Mouse (Mus musculus) liver, embryonic 16.5 days (tissue): Measurements from ENCODE around the gene Atn1. TPM values are rescaled to one million over a fixed set of nuclear protein-coding genes. Genes with fewer than 3 reads are reported as not detected.

Experiments used
- ATAC-seq: fragments of 200-750 bp; cut with Nextera tagmentation; 2 replicates; pipeline ENCODE4 v1.8.0; 2017; ENCODE audit warnings: low read depth, mild to moderate bottlenecking, moderate number of reproducible peaks, moderate library complexity
- H3K27ac ChIP-seq: fragments of 300-500 bp; sonication (generic); 2 replicates; pipeline ENCODE4 v1.5.1; 2014; ENCODE audit warnings: mild to moderate bottlenecking, low read length
- H3K27me3 ChIP-seq: fragments of 300-500 bp; sonication (generic); 2 replicates; pipeline ENCODE4 v1.6.1; 2014; ENCODE audit warnings: low read depth, low read length, mixed read lengths; ENCODE audit not compliant: control insufficient read depth, insufficient read depth
- H3K36me3 ChIP-seq: fragments of 300-500 bp; sonication (generic); 2 replicates; pipeline ENCODE4 v1.6.1; 2014; ENCODE audit warnings: mild to moderate bottlenecking; ENCODE audit not compliant: control insufficient read depth, insufficient read depth
- H3K4me1 ChIP-seq: fragments of 300-500 bp; sonication (generic); 2 replicates; pipeline ENCODE4 v1.6.1; 2014; ENCODE audit warnings: low read depth, low read length, mixed read lengths; ENCODE audit not compliant: control insufficient read depth
- H3K4me2 ChIP-seq: fragments of 300-500 bp; sonication (generic); 2 replicates; pipeline ENCODE4 v1.6.1; 2014; ENCODE audit warnings: low read depth, low read length, mixed read lengths
- H3K4me3 ChIP-seq: fragments of 300-500 bp; sonication (generic); 2 replicates; pipeline ENCODE4 v1.5.1; 2014; ENCODE audit warnings: low read depth, mild to moderate bottlenecking, low read length
- H3K9ac ChIP-seq: fragments of 300-500 bp; sonication (generic); 2 replicates; pipeline ENCODE4 v1.6.1; 2014; ENCODE audit warnings: low read depth, low read length
- H3K9me3 ChIP-seq: fragments of 300-500 bp; sonication (generic); replicated peaks from 2 replicates; pipeline ENCODE4 v1.6.1; 2016; ENCODE audit warnings: low read length; ENCODE audit not compliant: control insufficient read depth
- WGBS: fragments of 180-500 bp; shearing (Covaris S2); extraction: QIAGEN DNeasy Blood & Tissue Kit; methylation state at CpG from one replicate; pipeline ENCODE4 v1.1.7; 2014; ENCODE audit not compliant: insufficient replicate concordance; 5-methylcytosine and 5-hydroxymethylcytosine counted together
- polyA plus RNA-seq: library from polyadenylated mRNA; unstranded; fragments of >200 nt; fragmentation: Nextera tagmentation; extraction: Ambion mirVana; gene quantifications from 2 replicates; pipeline ENCODE4 v1.2.1, GENCODE M21; 2015

Atn1 gene
- polyA plus RNA-seq, 1 experiment from 2014 or later: 1.7 TPM

DNA sequence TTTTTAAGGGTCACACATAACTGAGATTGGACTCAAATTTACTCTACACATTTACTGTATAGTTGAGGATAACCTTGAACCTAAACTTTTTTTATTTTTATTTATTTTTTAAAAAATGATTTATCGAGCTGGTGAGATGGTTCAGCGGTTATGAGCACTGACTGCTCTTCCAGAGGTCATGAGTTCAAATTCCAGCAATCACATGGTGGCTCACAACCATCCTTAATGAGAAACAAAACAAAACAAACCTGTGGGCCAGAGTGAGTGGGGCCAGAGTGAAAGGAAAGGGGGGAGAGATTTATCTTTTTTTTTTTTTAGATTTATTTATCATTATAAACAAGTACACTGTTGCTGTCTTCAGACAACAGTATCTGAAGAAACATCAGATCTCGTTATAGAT is 35.6 kb upstream of the Atn1 start:
- no peaks in the 10 kb centered on the region for H3K27me3 ChIP-seq
- no peaks in the 10 kb centered on the region for H3K36me3 ChIP-seq
- 58% methylated on average over 3 of the region's 3 CpGs for WGBS
- H3K4me3 ChIP-seq: no peak overlapping the region
- H3K4me2 ChIP-seq: no peak overlapping the region
- H3K4me1 ChIP-seq: peaks cover 5% of the 10 kb centered on the region
- H3K9me3 ChIP-seq: no peaks in the 10 kb centered on the region
- H3K9ac ChIP-seq: no peak overlapping the region
- no peak for ATAC-seq
- no peak overlapping the region for H3K27ac ChIP-seq

- Histone ChIP-seq H3K4me2 (no peak overlapping the region), H3K9me3 (no peaks in the 10 kb centered on the region), H3K9ac (no peak overlapping the region), H3K4me3 (no peak overlapping the region), H3K27ac (no peak overlapping the region), H3K27me3 (no peaks in the 10 kb centered on the region), H3K36me3 (no peaks in the 10 kb centered on the region), H3K4me1 (peaks cover 4% of the 10 kb centered on the region; the same call in 1 of the 2 replicates)
- ATAC-seq: no peak
- 56% methylated on average over 4 of the region's 4 CpGs for WGBS
Measured at GRCm38 (mm10) chr6:124790121-124790520, 33.8 kb upstream of the Atn1 start.

GRCm38 (mm10) chr6:124789519-124789918 is 33.2 kb upstream of the Atn1 start:
- 75% methylated on average over 4 of the region's 4 CpGs for WGBS
- H3K36me3 ChIP-seq: no peaks in the 10 kb centered on the region
- no peak overlapping the region for H3K4me2 ChIP-seq
- no peaks in the 10 kb centered on the region for H3K27me3 ChIP-seq
- peaks cover 4% of the 10 kb centered on the region; the same call in 1 of the 2 replicates for H3K4me1 ChIP-seq
- no peak overlapping the region for H3K9ac ChIP-seq
- no peak for ATAC-seq
- no peaks in the 10 kb centered on the region for H3K9me3 ChIP-seq
- H3K4me3 ChIP-seq: no peak overlapping the region
- no peak overlapping the region for H3K27ac ChIP-seq

- H3K27me3 ChIP-seq: no peaks in the 10 kb centered on the region
- no peak for ATAC-seq
- no peaks in the 10 kb centered on the region for H3K9me3 ChIP-seq
- H3K4me3 ChIP-seq: no peak overlapping the region
- no peak overlapping the region for H3K9ac ChIP-seq
- no peak overlapping the region for H3K27ac ChIP-seq
- no peaks in the 10 kb centered on the region for H3K36me3 ChIP-seq
- H3K4me2 ChIP-seq: no peak overlapping the region
- 63% methylated on average over 10 of the region's 10 CpGs for WGBS
- peaks cover 4% of the 10 kb centered on the region; the same call in 1 of the 2 replicates for H3K4me1 ChIP-seq
Measured at GRCm38 (mm10) chr6:124787722-124788121, 31.4 kb upstream of the Atn1 start.

GRCm38 (mm10) chr6:124786756-124787420 is 30.6 kb upstream of the Atn1 start:
- H3K4me2 ChIP-seq: no peak overlapping the region
- H3K36me3 ChIP-seq: no peaks in the 10 kb centered on the region
- peak; percentile 66 for ATAC-seq
- no peaks in the 10 kb centered on the region for H3K9me3 ChIP-seq
- H3K4me3 ChIP-seq: no peak overlapping the region
- peaks cover 4% of the 10 kb centered on the region; the same call in 1 of the 2 replicates for H3K4me1 ChIP-seq
- H3K27me3 ChIP-seq: no peaks in the 10 kb centered on the region
- WGBS: 30% methylated on average over 8 of the region's 8 CpGs
- peak overlapping the region; percentile 35; the same call in 1 of the 2 replicates for H3K27ac ChIP-seq
- no peak overlapping the region for H3K9ac ChIP-seq

GRCm38 (mm10) chr6:124782436-124782835 is 26.1 kb upstream of the Atn1 start:
- peak overlapping the region; percentile 27; the same call in 1 of the 2 replicates for H3K4me2 ChIP-seq
- no peaks in the 10 kb centered on the region for H3K9me3 ChIP-seq
- ATAC-seq: 0 out of 2 replicates have a peak, but pooled peaks have one; percentile 16
- H3K9ac ChIP-seq: no peak overlapping the region
- no peaks in the 10 kb centered on the region; the same call in 1 of the 2 replicates for H3K4me1 ChIP-seq
- H3K36me3 ChIP-seq: no peaks in the 10 kb centered on the region
- no peak overlapping the region for H3K27ac ChIP-seq
- 12% methylated on average over 6 of the region's 6 CpGs for WGBS
- peak overlapping the region; percentile 26 for H3K4me3 ChIP-seq
- H3K27me3 ChIP-seq: peaks cover 26% of the 10 kb centered on the region

GRCm38 (mm10) chr6:124780917-124781316 is 24.6 kb upstream of the Atn1 start:
- 66% methylated on average over 7 of the region's 7 CpGs for WGBS
- H3K27me3 ChIP-seq: peaks cover 26% of the 10 kb centered on the region
- no peak for ATAC-seq
- no peaks in the 10 kb centered on the region for H3K9me3 ChIP-seq
- H3K36me3 ChIP-seq: no peaks in the 10 kb centered on the region
- no peaks in the 10 kb centered on the region; the same call in 1 of the 2 replicates for H3K4me1 ChIP-seq
- no peak overlapping the region for H3K4me2 ChIP-seq
- no peak overlapping the region for H3K4me3 ChIP-seq
- H3K9ac ChIP-seq: no peak overlapping the region
- no peak overlapping the region for H3K27ac ChIP-seq

DNA sequence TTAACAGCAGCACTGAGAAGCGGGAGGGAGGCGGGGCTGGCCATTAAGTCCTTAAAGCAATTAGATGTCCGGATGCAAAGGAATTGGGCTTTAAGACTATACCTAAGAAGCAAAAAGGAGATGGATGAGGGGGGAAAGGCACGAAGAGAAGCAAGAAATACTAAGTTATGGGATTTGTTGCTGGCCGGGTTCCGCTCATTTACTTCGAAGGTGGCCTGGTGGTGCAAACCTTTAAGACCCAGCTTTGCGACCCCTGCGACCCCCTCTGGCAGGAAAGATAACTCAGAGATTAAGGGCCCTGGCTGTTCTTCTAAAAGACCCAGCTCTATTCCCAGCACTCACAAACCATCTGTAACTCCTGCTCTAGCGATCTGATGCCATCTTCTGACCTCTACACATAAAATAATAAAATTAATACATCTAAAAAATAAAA is 23.7 kb upstream of the Atn1 start:
- ATAC-seq: no peak

DNA sequence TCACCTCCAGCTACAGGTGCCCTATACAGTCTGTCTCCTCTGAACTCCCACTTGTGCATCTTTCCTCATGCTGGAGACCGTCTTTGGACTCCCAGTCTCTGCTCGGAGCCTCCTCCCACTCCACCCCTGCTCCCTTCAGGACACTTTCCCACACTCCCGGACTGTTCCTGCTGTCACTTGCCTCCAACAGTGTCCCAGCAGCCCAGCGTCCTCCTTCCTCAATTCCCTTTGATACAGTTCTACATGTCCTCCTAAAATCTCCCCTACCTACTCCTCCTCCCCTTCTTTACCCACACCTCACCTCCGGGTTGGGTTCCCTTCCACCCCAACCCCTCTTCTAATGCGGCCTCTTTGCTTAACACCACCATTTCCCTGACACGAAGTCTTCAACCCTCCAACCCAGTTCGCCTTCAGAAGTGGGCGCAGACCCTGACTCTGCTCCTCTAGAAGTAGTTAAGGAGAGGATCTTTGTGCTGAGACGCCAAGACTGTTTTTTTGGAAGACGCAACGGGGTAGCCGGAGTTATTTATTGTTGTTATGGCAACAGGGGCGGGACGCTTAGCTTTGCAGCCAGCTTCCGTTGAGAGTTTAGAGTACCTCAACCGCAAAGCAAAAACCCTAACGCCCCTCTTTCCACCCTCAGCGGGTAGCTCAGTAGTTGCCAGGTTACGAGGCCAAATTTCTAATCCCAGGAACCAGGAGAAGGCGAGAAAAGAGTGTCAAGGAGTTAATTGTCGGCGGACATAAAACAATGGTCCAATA is 23.1 kb upstream of the Atn1 start, which contains the start of gene Lrrc23:
TSS of gene Lrrc23 (minus strand) at position 506 of the 762 bp plus-strand sequence.
- H3K4me2 ChIP-seq: peak within 1 kb of the TSS; percentile 45
- H3K9ac ChIP-seq: no peak within 1 kb of the TSS
- H3K9me3 ChIP-seq: no peaks in the 10 kb centered on the region
- no peak within 1 kb of the TSS for H3K27ac ChIP-seq
- peak within 1 kb of the TSS; percentile 15 for H3K4me3 ChIP-seq
- H3K27me3 ChIP-seq: peaks cover 26% of the 10 kb centered on the region
- 2% methylated on average over 23 of the region's 23 CpGs for WGBS
- H3K4me1 ChIP-seq: no peaks in the 10 kb centered on the region; the same call in 1 of the 2 replicates
- ATAC-seq: no peak
- no peaks in the 10 kb centered on the region for H3K36me3 ChIP-seq

More for the DNA sequence above, 23.7 kb upstream of the Atn1 start:
- Histone ChIP-seq H3K4me3 (peak overlapping the region; percentile 15), H3K27me3 (peaks cover 26% of the 10 kb centered on the region), H3K36me3 (no peaks in the 10 kb centered on the region), H3K4me2 (peak overlapping the region; percentile 45), H3K9ac (no peak overlapping the region), H3K9me3 (no peaks in the 10 kb centered on the region), H3K27ac (no peak overlapping the region), H3K4me1 (no peaks in the 10 kb centered on the region; the same call in 1 of the 2 replicates)
- 14% methylated on average over 10 of the region's 10 CpGs for WGBS
